Mouse (Mus musculus): ENCODE results near the gene Tbc1d21. TPM values are rescaled to one million over a fixed set of nuclear protein-coding genes. Genes with fewer than 3 reads are reported as not detected.

Tbc1d21 gene
- not detected in 2 replicates for polyA plus RNA-seq (2016; fragmentation: Nextera tagmentation; extraction: Ambion mirVana)

DNA sequence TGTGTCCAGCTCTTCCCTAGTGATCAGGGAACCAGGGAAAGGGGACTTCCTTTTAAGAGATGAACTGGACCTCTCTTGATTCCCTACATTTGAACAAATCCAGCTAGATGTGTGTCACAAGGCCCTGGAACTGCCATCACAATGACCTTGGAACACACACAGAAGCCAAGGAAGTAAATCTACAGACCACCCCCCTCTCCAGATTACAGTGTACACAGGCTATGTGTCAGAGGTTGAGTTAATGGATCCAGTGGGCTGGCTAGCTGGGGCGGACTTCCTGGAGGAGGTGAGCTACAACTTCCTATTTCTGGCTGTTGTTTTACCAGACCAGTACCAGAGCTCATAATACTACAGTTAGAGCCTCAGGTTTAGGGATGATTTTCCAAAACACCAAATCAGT, at the start of gene Tbc1d21:
TSS of gene Tbc1d21 (minus strand) at position 101 of the 400 bp plus-strand sequence.
- H3K9me3 ChIP-seq (replicated peaks): no peaks in the 10 kb centered on the region
- 87% methylated on average over 1 of the region's 1 CpGs for WGBS
- H3K27me3 ChIP-seq (ENCODE audit: low read depth, poor library complexity, severe bottlenecking): no peaks in the 10 kb centered on the region
- no peak for DNase-seq (ENCODE audit: low spot score)
- H3K4me3 ChIP-seq: no peak within 1 kb of the TSS
- H3K27ac ChIP-seq: no peak within 1 kb of the TSS
- no peaks in the 10 kb centered on the region for H3K36me3 ChIP-seq
- H3K4me1 ChIP-seq: peaks cover 22% of the 10 kb centered on the region

- no peaks in the 10 kb centered on the region for H3K9me3 ChIP-seq (replicated peaks)
- H3K4me1 ChIP-seq: no peaks in the 10 kb centered on the region
- H3K27me3 ChIP-seq (ENCODE audit: low read depth, poor library complexity, severe bottlenecking): no peaks in the 10 kb centered on the region
- WGBS: 82% methylated on average over 9 of the region's 9 CpGs
- no peak overlapping the region for H3K27ac ChIP-seq
- no peak for DNase-seq (ENCODE audit: low spot score)
- no peak overlapping the region for H3K4me3 ChIP-seq
- H3K36me3 ChIP-seq: no peaks in the 10 kb centered on the region
Observed at GRCm38 (mm10) chr9:58411556-58411955, 41.3 kb upstream of the Tbc1d21 start.

DNA sequence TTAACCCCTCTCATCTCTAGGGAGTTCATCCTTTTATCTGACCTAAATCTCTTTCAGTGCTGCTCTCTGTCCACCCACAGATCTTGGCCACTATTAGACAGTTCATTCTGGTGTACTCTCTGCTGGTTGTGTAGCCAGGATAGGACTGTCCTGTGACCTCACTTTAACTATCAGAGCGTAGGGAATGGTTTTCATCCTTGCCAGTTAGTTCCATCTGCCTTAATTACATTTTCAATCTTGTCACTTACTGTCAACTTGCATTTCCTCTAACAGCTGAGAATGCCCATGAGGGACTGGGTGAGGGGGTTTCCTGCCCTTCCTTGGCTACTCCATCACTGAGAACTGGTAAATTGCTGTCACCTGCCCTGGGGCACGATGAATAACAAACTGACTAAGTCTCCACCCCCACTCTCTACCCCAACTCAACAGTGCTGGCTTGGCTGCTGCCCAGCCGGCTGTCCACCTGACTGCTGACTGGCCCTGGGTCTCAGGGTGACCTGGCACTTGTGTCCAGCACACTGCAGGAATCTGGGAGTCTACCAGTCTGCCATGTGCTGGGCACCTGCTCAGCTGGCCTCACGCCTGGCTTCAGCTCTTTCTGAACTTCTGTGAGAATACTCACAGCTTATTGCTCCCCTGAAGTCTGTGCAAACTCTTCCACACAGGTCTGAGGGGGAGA, 39.9 kb upstream of the Tbc1d21 start:
- Histone ChIP-seq H3K4me3 (no peak overlapping the region), H3K9me3 (replicated peaks) (no peaks in the 10 kb centered on the region), H3K4me1 (no peaks in the 10 kb centered on the region), H3K27me3 (ENCODE audit: low read depth, poor library complexity, severe bottlenecking) (no peaks in the 10 kb centered on the region), H3K36me3 (no peaks in the 10 kb centered on the region), H3K27ac (no peak overlapping the region)
- WGBS: 69% methylated on average over 4 of the region's 4 CpGs
- DNase-seq (ENCODE audit: low spot score): no peak

GRCm38 (mm10) chr9:58409247-58409646, 39.0 kb upstream of the Tbc1d21 start:
- Histone ChIP-seq H3K4me3 (no peak overlapping the region), H3K27me3 (ENCODE audit: low read depth, poor library complexity, severe bottlenecking) (no peaks in the 10 kb centered on the region), H3K9me3 (replicated peaks) (no peaks in the 10 kb centered on the region), H3K27ac (no peak overlapping the region), H3K4me1 (no peaks in the 10 kb centered on the region), H3K36me3 (no peaks in the 10 kb centered on the region)
- WGBS: 82% methylated on average over 2 of the region's 2 CpGs
- no peak for DNase-seq (ENCODE audit: low spot score)

DNA sequence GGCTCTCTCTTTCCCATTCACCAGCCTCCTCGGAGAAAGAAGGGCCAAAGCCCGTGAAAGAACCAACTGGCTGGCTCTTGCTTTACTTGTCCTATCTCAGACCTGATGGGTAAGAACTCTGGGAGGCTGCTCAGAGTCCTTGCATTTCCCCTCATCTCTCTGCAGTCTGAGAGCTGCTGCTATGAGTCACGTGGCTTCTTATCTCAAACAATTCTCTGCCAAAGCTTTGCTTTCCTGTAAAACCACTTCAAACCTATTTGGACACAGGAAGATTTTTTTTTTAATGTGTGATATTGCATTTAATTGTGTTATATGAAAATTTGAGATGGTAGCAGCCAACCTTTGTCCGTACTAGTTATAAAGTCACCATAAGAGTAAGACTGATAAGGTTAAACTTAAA, 34.2 kb upstream of the Tbc1d21 start:
- no peaks in the 10 kb centered on the region for H3K27me3 ChIP-seq (ENCODE audit: low read depth, poor library complexity, severe bottlenecking)
- no peaks in the 10 kb centered on the region for H3K36me3 ChIP-seq
- no peak overlapping the region for H3K4me3 ChIP-seq
- no peaks in the 10 kb centered on the region for H3K4me1 ChIP-seq
- H3K9me3 ChIP-seq (replicated peaks): no peaks in the 10 kb centered on the region
- 56% methylated on average over 4 of the region's 4 CpGs for WGBS
- no peak overlapping the region for H3K27ac ChIP-seq
- DNase-seq (ENCODE audit: low spot score): no peak

- H3K4me1 ChIP-seq: no peaks in the 10 kb centered on the region
- WGBS: 93% methylated on average over 6 of the region's 6 CpGs
Observed at GRCm38 (mm10) chr9:58401371-58402082, 31.3 kb upstream of the Tbc1d21 start.

GRCm38 (mm10) chr9:58399609-58400008, 29.4 kb upstream of the Tbc1d21 start:
- Histone ChIP-seq H3K4me1 (no peaks in the 10 kb centered on the region), H3K36me3 (no peaks in the 10 kb centered on the region), H3K9me3 (replicated peaks) (no peaks in the 10 kb centered on the region), H3K4me3 (no peak overlapping the region), H3K27ac (no peak overlapping the region), H3K27me3 (ENCODE audit: low read depth, poor library complexity, severe bottlenecking) (no peaks in the 10 kb centered on the region)
- DNase-seq (ENCODE audit: low spot score): peak; percentile 55
- 20% methylated on average over 5 of the region's 5 CpGs for whole genome bisulfite sequencing

More at GRCm38 (mm10) chr9:58401371-58402082, 31.3 kb upstream of the Tbc1d21 start:
- Histone ChIP-seq H3K27ac (no peak overlapping the region), H3K27me3 (ENCODE audit: low read depth, poor library complexity, severe bottlenecking) (no peaks in the 10 kb centered on the region), H3K9me3 (replicated peaks) (no peaks in the 10 kb centered on the region), H3K4me3 (no peak overlapping the region), H3K36me3 (no peaks in the 10 kb centered on the region)
- DNase-seq (ENCODE audit: low spot score): no peak

DNA sequence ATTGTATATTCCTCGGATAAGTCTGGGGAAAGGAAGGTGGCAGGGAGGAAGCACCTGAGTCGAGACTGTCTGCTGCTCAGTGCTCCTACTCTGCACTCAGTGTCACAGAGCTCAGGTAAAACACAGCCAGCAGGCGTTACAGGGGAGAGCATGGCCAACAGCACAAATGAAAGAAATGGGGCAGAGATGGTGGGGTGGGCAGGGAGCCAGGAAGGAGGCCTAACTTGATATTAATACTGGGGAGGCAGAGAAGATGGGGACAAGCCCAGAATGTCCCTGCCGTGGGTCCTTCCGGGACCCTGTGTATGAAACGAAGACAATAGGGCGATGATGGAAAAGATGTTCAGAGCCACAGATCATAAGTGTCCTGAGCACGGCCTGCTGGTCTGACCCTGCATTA, 24.4 kb upstream of the Tbc1d21 start:
- DNase-seq (ENCODE audit: low spot score): no peak
- Histone ChIP-seq H3K4me3 (no peak overlapping the region), H3K36me3 (no peaks in the 10 kb centered on the region), H3K27ac (no peak overlapping the region), H3K9me3 (replicated peaks) (no peaks in the 10 kb centered on the region), H3K4me1 (no peaks in the 10 kb centered on the region), H3K27me3 (ENCODE audit: low read depth, poor library complexity, severe bottlenecking) (no peaks in the 10 kb centered on the region)
- 89% methylated on average over 8 of the region's 8 CpGs for WGBS

DNA sequence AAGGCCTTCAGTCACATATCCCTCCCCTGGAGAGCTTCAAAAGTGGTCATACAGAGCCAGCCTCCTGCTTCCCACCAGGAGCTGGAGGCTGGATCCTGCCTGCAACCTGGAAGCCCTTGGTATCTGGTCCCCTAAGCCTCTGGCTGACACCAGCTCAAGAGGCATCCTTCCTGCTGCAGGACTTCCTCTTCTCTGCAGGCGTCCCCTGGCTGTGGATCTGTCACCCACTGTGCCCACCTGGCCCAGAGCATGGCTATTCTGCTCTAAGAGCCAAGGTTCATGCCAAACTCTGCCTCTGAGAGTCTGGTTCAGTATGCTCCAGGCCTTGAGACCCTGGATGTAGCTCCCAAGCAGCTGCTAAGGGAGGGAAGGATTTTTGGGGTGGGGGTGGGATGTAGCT, 23.6 kb upstream of the Tbc1d21 start:
- H3K27ac ChIP-seq: no peak overlapping the region
- no peaks in the 10 kb centered on the region for H3K36me3 ChIP-seq
- no peaks in the 10 kb centered on the region for H3K4me1 ChIP-seq
- WGBS: 46% methylated on average over 1 of the region's 1 CpGs
- no peak for DNase-seq (ENCODE audit: low spot score)
- H3K27me3 ChIP-seq (ENCODE audit: low read depth, poor library complexity, severe bottlenecking): no peaks in the 10 kb centered on the region
- H3K9me3 ChIP-seq (replicated peaks): no peaks in the 10 kb centered on the region
- H3K4me3 ChIP-seq: no peak overlapping the region

- Histone ChIP-seq H3K4me1 (peaks cover 5% of the 10 kb centered on the region; the same call in 1 of the 2 replicates), H3K9me3 (replicated peaks) (no peaks in the 10 kb centered on the region), H3K4me3 (no peak overlapping the region), H3K36me3 (no peaks in the 10 kb centered on the region), H3K27me3 (ENCODE audit: low read depth, poor library complexity, severe bottlenecking) (no peaks in the 10 kb centered on the region), H3K27ac (no peak overlapping the region)
- 64% methylated on average over 3 of the region's 3 CpGs for WGBS
- no peak for DNase-seq (ENCODE audit: low spot score)
Observed at GRCm38 (mm10) chr9:58388381-58388780, 18.1 kb upstream of the Tbc1d21 start.

DNA sequence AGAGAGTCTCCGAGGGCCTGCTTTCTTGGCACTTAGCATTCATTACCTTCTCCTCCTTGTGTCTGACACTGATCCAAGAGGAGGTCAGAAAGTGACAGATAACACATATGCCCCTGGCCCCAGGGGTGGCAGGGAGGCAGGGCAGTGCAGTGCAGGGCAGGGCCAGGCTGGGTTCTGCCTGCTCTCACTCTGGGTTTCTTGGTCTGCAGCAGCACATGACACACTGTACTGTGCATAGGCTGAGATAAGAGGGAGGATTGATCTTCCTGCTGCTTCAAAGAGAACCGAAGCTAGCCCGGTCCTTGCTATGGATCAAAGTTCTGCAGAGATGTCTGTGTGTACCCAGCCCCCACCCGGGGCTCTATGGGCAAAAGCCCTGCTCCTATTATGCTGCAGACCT, 8.6 kb upstream of the Tbc1d21 start:
- Histone ChIP-seq H3K4me3 (no peak overlapping the region), H3K36me3 (no peaks in the 10 kb centered on the region), H3K27ac (peak overlapping the region; percentile 19; the same call in 1 of the 2 replicates), H3K27me3 (ENCODE audit: low read depth, poor library complexity, severe bottlenecking) (no peaks in the 10 kb centered on the region), H3K4me1 (peaks cover under 1% of the 10 kb centered on the region; the same call in 1 of the 2 replicates), H3K9me3 (replicated peaks) (no peaks in the 10 kb centered on the region)
- no peak for DNase-seq (ENCODE audit: low spot score)
- WGBS: 35% methylated on average over 4 of the region's 4 CpGs

- Histone ChIP-seq H3K4me1 (peaks cover 22% of the 10 kb centered on the region), H3K36me3 (no peaks in the 10 kb centered on the region), H3K27me3 (ENCODE audit: low read depth, poor library complexity, severe bottlenecking) (no peaks in the 10 kb centered on the region), H3K9me3 (replicated peaks) (no peaks in the 10 kb centered on the region), H3K27ac (no peak overlapping the region), H3K4me3 (no peak overlapping the region)
- WGBS: 83% methylated on average over 12 of the region's 12 CpGs
- DNase-seq (ENCODE audit: low spot score): no peak
Observed at GRCm38 (mm10) chr9:58373912-58374431, 3.7 kb upstream of the Tbc1d21 start.

- WGBS: 60% methylated on average over 8 of the region's 8 CpGs
- H3K4me3 ChIP-seq: no peak overlapping the region
- peak; percentile 32 for DNase-seq (ENCODE audit: low spot score)
Observed at GRCm38 (mm10) chr9:58371914-58372313, 1.7 kb upstream of the Tbc1d21 start.

More at GRCm38 (mm10) chr9:58371914-58372313, 1.7 kb upstream of the Tbc1d21 start:
- Histone ChIP-seq H3K9me3 (replicated peaks) (no peaks in the 10 kb centered on the region), H3K36me3 (no peaks in the 10 kb centered on the region), H3K27ac (no peak overlapping the region), H3K4me1 (peaks cover 22% of the 10 kb centered on the region), H3K27me3 (ENCODE audit: low read depth, poor library complexity, severe bottlenecking) (no peaks in the 10 kb centered on the region)
